In the genomic region with DNA sequence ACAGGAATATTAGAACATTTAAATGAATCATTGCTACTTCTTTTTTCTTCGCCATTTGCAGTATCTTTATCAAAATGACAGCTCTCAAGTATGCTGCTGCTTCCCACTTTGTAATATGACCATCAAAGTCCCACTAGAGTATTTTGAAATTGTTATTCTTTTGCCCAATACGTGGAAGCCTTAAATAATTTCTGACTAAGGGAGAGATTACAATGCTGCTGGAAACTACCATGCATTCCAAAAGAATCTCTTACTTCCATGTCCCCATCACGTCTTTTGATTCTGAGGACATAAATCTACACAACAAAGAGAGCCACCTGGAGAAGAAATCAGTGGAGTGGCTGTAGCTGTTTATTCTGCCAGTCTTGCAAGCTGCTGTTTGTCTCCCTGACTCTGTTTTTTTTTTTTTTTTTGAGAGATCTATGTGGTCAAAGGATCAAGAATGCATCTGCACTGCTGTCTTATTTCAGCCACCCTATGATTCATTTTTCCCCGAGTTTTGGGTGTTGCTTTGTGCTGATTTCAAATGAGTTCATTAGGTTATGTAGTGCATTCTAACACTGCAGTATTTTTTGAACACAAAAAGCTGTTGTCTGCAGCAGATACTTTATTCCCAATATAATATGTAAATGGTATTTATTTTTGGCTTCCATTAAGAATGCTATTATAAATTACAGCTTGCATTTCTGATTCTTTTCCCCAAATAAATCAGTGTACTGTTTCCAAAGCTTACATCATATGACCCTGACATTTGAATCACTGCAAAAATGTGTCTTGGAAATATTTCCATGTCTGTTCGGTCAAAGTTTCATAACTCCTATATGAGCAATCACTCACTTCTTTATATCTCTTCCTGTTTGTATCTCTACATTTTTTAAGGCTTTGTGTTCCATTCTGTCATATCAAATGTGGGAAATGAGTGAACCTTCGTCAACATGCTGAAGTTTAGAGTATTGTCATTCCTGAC, we compare ENCODE assay signal across 26 mouse cellular contexts. TPM values are rescaled to one million over a fixed set of nuclear protein-coding genes. Genes with fewer than 3 reads are reported as not detected.
A peak's percentile ranks its signal among the peaks of the same experiment; 100 is the strongest.
DNase-seq lines count a peak whose midpoint lies in the region; ATAC-seq and TF ChIP-seq lines count a peak whose summit lies in the region.
"Had no signal": no experiment of that assay in that cellular context is flagged by ENCODE, and none has a peak within 500 bp of the region (broad histone marks: within the 10 kb centered on the region; RNA-seq: fewer than 3 reads in every experiment).

No protein-coding gene starts in this region.

- no peaks in the 10 kb centered on the region for H3K4me1 ChIP-seq in heart, adult 2 months (ENCODE audit: control insufficient read depth, insufficient read depth, low read length)
- no peaks in the 10 kb centered on the region for H3K4me1 ChIP-seq in heart, embryonic 11.5 days (ENCODE audit: control insufficient read depth, insufficient read depth, low read length)
- no peaks in the 10 kb centered on the region for H3K4me1 ChIP-seq in lung, adult 2 months (ENCODE audit: control insufficient read depth, insufficient read depth, low read length)
- H3K4me1 ChIP-seq: embryonic facial prominence, embryonic 10.5 days; heart, embryonic 13.5 days; midbrain, embryonic 15.5 days; neural tube, embryonic 15.5 days had no signal

- H3K36me3 ChIP-seq in heart, adult 2 months (ENCODE audit: control insufficient read depth, insufficient read depth, low read length), result no peaks in the 10 kb centered on the region
- H3K36me3 ChIP-seq in heart, embryonic 11.5 days (ENCODE audit: control insufficient read depth, insufficient read depth, low read length), result no peaks in the 10 kb centered on the region
- H3K36me3 ChIP-seq: embryonic facial prominence, embryonic 10.5 days; heart, embryonic 13.5 days; midbrain, embryonic 15.5 days; neural tube, embryonic 15.5 days had no signal

- intact Hi-C loops in heart, adult 2 months (cut with DNase I), result no loop called here

- H3K4me3 ChIP-seq in heart, adult 2 months, result no peak overlapping the region
- H3K4me3 ChIP-seq in heart, embryonic 11.5 days (ENCODE audit: low read depth, low read length), result no peak overlapping the region
- H3K4me3 ChIP-seq in lung, adult 2 months (replicated peaks; ENCODE audit: extremely low read depth, low read depth, low read length), result no peak overlapping the region
- H3K4me3 ChIP-seq: embryonic facial prominence, embryonic 10.5 days; heart, embryonic 13.5 days; midbrain, embryonic 15.5 days; neural tube, embryonic 15.5 days had no signal

- WGBS in heart, adult 2 months, result 43% methylated on average over 6 of the region's 6 CpGs
- WGBS in heart, embryonic 11.5 days (ENCODE audit: insufficient replicate concordance), result 58% methylated on average over 6 of the region's 6 CpGs
- 46% methylated on average over 6 of the region's 6 CpGs for WGBS in lung, adult 2 months

- no peak for ATAC-seq in heart, embryonic 11.5 days (replicated peaks; ENCODE audit: insufficient number of reproducible peaks, low FRiP score, low TSS enrichment)
- ATAC-seq: forebrain, embryonic 14.5 days; midbrain, embryonic 15.5 days had no signal

- TF ChIP-seq EP300 in heart, adult 2 months (IDR thresholded peaks at IDR 0.05; ENCODE audit: insufficient read depth, low read depth, low read length), result no peak

- peak overlapping the region; percentile 16; the same call in 1 of the 2 replicates for H3K27ac ChIP-seq in heart, adult 2 months
- no peak overlapping the region for H3K27ac ChIP-seq in heart, embryonic 11.5 days (ENCODE audit: low read depth, low read length)
- H3K27ac ChIP-seq: embryonic facial prominence, embryonic 10.5 days; heart, embryonic 13.5 days; liver, embryonic 14.5 days; midbrain, embryonic 15.5 days; neural tube, embryonic 15.5 days had no signal

- no peak for TF ChIP-seq POLR2A in heart, adult 2 months (IDR thresholded peaks at IDR 0.05; ENCODE audit: insufficient read depth, low read depth, low read length)
- no peak for TF ChIP-seq POLR2A in lung, adult 2 months (IDR thresholded peaks at IDR 0.05; ENCODE audit: borderline replicate concordance, extremely low read depth, low read depth, low read length)

- no peak for TF ChIP-seq CTCF in heart, adult 2 months (IDR thresholded peaks at IDR 0.05)
- TF ChIP-seq CTCF in lung, adult 2 months (IDR thresholded peaks at IDR 0.05; ENCODE audit: insufficient read depth, low read length), result no peak

- DNase-seq in heart, adult 2 months, result no peak
- peak; percentile 1 for DNase-seq in lung, postnatal 36 days
- no peak for DNase-seq in lung, adult 2 months
- DNase-seq in ZHBTc4 (ENCODE audit: low read depth, low spot score), result peak; percentile 26
- DNase-seq in spleen, postnatal 4 days (ENCODE audit: low spot score in 2 of 2), result no peak
- DNase-seq in layer of hippocampus, postnatal 36 days, result no peak
- DNase-seq: cerebellum, adult 8-10 months; gastrocnemius, postnatal 36 days; heart, postnatal 4 days; kidney, adult 18-20 months; lung, postnatal 10 days; spleen, adult 18-20 months; thymus, adult 2 months had no signal

- H3K79me2 ChIP-seq in heart, adult 2 months (replicated peaks; ENCODE audit: control insufficient read depth, insufficient read depth, low read length), result no peaks in the 10 kb centered on the region

- no peaks in the 10 kb centered on the region for H3K27me3 ChIP-seq in heart, adult 2 months (ENCODE audit: control insufficient read depth, insufficient read depth, low read length)
- H3K27me3 ChIP-seq in heart, embryonic 11.5 days (ENCODE audit: control insufficient read depth, insufficient read depth, low read length), result no peaks in the 10 kb centered on the region
- H3K27me3 ChIP-seq: heart, embryonic 13.5 days; midbrain, embryonic 15.5 days; neural tube, embryonic 15.5 days had no signal

- H3K4me2 ChIP-seq in heart, embryonic 11.5 days, result no peak overlapping the region
- H3K4me2 ChIP-seq: heart, embryonic 13.5 days; midbrain, embryonic 15.5 days; neural tube, embryonic 15.5 days had no signal

- H3K9me3 ChIP-seq in heart, embryonic 11.5 days (replicated peaks; ENCODE audit: control insufficient read depth, low read length), result no peaks in the 10 kb centered on the region
- H3K9me3 ChIP-seq: embryonic facial prominence, embryonic 10.5 days; heart, embryonic 13.5 days; midbrain, embryonic 15.5 days; neural tube, embryonic 15.5 days had no signal

- no peak overlapping the region for H3K9ac ChIP-seq in heart, adult 2 months (ENCODE audit: low read depth, low read length)
- no peak overlapping the region for H3K9ac ChIP-seq in heart, embryonic 11.5 days (ENCODE audit: low read depth, low read length)
- H3K9ac ChIP-seq: heart, embryonic 13.5 days; liver, embryonic 14.5 days; midbrain, embryonic 15.5 days; neural tube, embryonic 15.5 days had no signal

RNA-seq across cellular contexts. Expression of a gene that starts 53.1 kb away (rescaled TPM):
- not detected for total RNA-seq in heart, adult 2 months (2021)
- polyA plus RNA-seq in heart, adult 2 months (2012; rRNA removed), result not detected in 2 replicates
- polyA plus RNA-seq in heart, embryonic 11.5 days (2014; fragmentation: Nextera tagmentation; extraction: Ambion mirVana), result not detected in 2 replicates
- not detected in 2 replicates for polyA plus RNA-seq in lung, adult 2 months (2012; rRNA removed)
- not detected for total RNA-seq in layer of hippocampus, postnatal 36 days (2021)
- total RNA-seq: gastrocnemius, postnatal 36 days; heart, postnatal 4 days; layer of hippocampus, postnatal 14 days; left cerebral cortex, postnatal 14 days; megakaryocyte-erythroid progenitor cell, adult 5-6 weeks had no signal
- polyA plus RNA-seq: C2C12; embryonic facial prominence, embryonic 10.5 days; forebrain, embryonic 14.5 days; heart, embryonic 13.5 days; large intestine, adult 2 months; liver, embryonic 14.5 days; midbrain, embryonic 15.5 days; neural tube, embryonic 15.5 days; stomach, embryonic 14.5 days; thymus, adult 2 months had no signal

Comparison
In these comparisons a context has a peak if more than half of its experiments do, and no peak if none do; other contexts are left out.
1. DNase-seq: peak in lung, postnatal 36 days (single experiment) and ZHBTc4 (single experiment); none in heart, adult 2 months (0 of 2), lung, adult 2 months (single experiment), spleen, postnatal 4 days (0 of 2) and layer of hippocampus, postnatal 36 days (0 of 2).